Mouse (Mus musculus) thymus, adult 2 months (tissue): ENCODE measurements around the gene 9230112D13Rik. TPM values are rescaled to one million over a fixed set of nuclear protein-coding genes. Genes with fewer than 3 reads are reported as not detected.
A peak's percentile ranks its signal among the peaks of the same experiment; 100 is the strongest.

Experiments
- DNase-seq: peaks from one replicate; pipeline ENCODE4 v3.0.0; 2021
- H3K27ac ChIP-seq: fragments of 200-500 bp; 2 replicates; pipeline ENCODE4 v1.5.1; 2012; ENCODE audit warnings: low read length, control low read depth; ENCODE audit not compliant: control insufficient read depth, insufficient read depth
- H3K27me3 ChIP-seq: fragments of 200-500 bp; 2 replicates; pipeline ENCODE4 v1.6.1; 2012; ENCODE audit warnings: mild to moderate bottlenecking, low read length, moderate library complexity, mixed read lengths; ENCODE audit not compliant: control insufficient read depth, insufficient read depth
- H3K36me3 ChIP-seq: fragments of 200-500 bp; 2 replicates; pipeline ENCODE4 v1.6.1; 2012; ENCODE audit warnings: mild to moderate bottlenecking, low read length, moderate library complexity; ENCODE audit not compliant: control insufficient read depth, insufficient read depth
- H3K4me1 ChIP-seq: fragments of 200-500 bp; replicated peaks from 2 replicates; pipeline ENCODE4 v1.6.1; 2012; ENCODE audit warnings: low read length; ENCODE audit not compliant: control insufficient read depth, insufficient read depth
- H3K4me3 ChIP-seq: fragments of 200-500 bp; 2 replicates; pipeline ENCODE4 v1.5.1; 2012; ENCODE audit warnings: mild to moderate bottlenecking, low read length, control low read depth, moderate library complexity; ENCODE audit not compliant: control insufficient read depth, insufficient read depth
- CTCF ChIP-seq: fragments of 200-500 bp; IDR thresholded peaks from 2 replicates; pipeline ENCODE4 v1.5.1; 2012; ENCODE audit warnings: mild to moderate bottlenecking, control low read depth, low read length, moderate library complexity, borderline replicate concordance; ENCODE audit not compliant: control insufficient read depth, poor library complexity, insufficient read depth; ENCODE audit errors: extremely low read depth
- POLR2A ChIP-seq: fragments of 200-500 bp; IDR thresholded peaks from 2 replicates; pipeline ENCODE4 v1.6.1; 2012; ENCODE audit warnings: mild to moderate bottlenecking, low read length, control low read depth, moderate library complexity; ENCODE audit not compliant: control insufficient read depth, poor library complexity, insufficient read depth; ENCODE audit errors: extremely low read depth
- WGBS: fragments of 180-500 bp; shearing (Covaris S2); methylation state at CpG from one replicate; pipeline ENCODE4 v1.1.7; 2018; 5-methylcytosine and 5-hydroxymethylcytosine counted together
- polyA plus RNA-seq: library from polyadenylated mRNA; depleted of rRNA; stranded (reverse); fragments of >200 nt; gene quantifications from 2 replicates; pipeline ENCODE4 v1.2.3, GENCODE M21; 2012

The 9230112D13Rik gene
- polyA plus RNA-seq, 1 experiment = not detected

DNA sequence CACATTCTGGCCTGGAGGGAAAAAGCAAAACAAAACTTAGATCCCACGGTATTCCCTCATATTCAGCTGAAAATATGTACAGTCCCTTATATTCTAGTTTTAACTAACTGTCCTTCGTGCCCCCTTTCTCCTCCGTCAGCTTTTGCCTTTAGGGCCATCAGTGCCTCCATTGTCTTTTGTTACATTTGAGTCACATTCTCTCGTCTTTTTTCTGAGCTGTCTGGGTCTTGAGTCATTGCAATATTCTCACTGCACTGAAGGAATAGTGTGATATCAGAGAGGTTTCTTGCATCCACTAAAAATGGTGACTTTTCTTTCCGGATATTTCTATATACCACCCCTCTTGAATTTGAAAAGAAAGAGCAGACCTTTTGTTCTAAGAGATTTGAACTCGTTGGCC, 18.8 kb downstream of the 9230112D13Rik start:
- peaks cover 23% of the 10 kb centered on the region for H3K27me3 ChIP-seq
- no peaks in the 10 kb centered on the region for H3K36me3 ChIP-seq
- H3K4me1 ChIP-seq = peaks cover 11% of the 10 kb centered on the region
- H3K4me3 ChIP-seq = no peak overlapping the region
- no peak overlapping the region for H3K27ac ChIP-seq
- no peak for DNase-seq
- no peak for TF ChIP-seq CTCF
- TF ChIP-seq POLR2A = no peak
- WGBS = 77% methylated on average over 6 of the region's 6 CpGs

DNA sequence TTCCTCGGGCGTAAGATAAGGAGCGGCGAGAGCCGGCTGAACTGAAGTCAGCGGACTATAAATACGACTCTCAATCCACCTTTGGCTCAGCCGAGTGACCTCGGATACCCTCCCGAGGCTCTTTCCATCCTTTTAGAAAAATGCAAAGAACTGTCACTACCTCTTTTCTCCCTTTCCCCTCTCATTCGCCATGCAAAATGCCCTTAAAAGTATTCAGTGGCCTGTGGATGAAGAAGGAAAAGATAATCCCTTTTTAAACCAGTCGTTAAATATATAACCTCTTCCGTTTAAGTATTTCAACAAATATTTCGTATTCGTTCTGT, 19.3 kb downstream of the 9230112D13Rik start, which contains the start of gene Bmpr1a:
Gene Bmpr1a (minus strand): TSS at position 17 of the 323 bp plus-strand sequence.
- no peaks in the 10 kb centered on the region for H3K36me3 ChIP-seq
- 19% methylated on average over 15 of the region's 15 CpGs for WGBS
- no peak for TF ChIP-seq POLR2A
- TF ChIP-seq CTCF = no peak
- peaks cover 23% of the 10 kb centered on the region for H3K27me3 ChIP-seq
- no peak within 1 kb of the TSS for H3K27ac ChIP-seq
- H3K4me1 ChIP-seq = peaks cover 11% of the 10 kb centered on the region
- no peak for DNase-seq
- peak within 1 kb of the TSS; percentile 71 for H3K4me3 ChIP-seq

DNA sequence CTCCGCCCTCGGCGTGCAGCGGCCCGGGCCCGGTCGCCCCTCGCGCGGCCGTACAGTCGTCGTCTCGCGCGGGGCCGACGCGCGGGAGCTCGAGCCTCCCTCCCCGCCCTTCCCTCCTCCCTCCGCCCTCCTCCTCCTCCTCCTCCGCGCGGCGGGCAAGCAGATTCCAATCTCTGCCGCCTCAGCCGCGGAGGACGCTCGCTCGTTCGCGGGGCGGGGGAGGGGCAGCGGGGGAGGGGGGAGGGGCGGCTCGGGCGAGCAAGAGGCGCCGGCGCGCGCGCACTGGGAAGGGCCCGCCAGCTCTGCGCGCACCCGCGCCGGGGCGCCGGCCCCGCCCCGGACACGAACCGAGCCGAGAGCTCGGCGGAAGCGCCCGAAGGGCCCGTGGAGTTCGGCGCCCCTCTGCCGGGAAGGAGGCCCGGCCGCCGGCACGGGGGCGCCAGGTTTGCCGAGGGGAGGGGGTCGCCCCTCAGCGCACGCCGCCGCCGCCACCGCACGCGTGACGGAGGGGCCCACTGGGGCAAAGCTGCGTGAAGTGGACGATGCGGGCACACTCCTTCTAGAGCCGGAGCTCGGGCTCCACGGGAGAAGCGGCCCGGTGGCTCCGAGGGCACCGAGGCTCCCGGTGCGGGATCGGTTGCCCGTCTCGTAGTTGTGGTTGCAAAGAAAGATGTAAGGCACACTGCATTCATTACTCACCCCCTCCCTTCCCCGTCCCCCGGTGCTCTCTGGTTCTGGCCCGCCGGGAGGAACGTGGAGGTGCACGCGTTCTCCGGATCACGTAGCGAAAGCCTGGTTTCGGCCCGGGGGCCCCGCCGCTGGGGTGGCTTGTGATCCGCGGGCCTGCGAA, 19.9 kb downstream of the 9230112D13Rik start:
- DNase-seq = peak; percentile 80
- under 1% methylated on average over 106 of the region's 115 CpGs for WGBS
- peaks cover 23% of the 10 kb centered on the region for H3K27me3 ChIP-seq
- TF ChIP-seq POLR2A = no peak
- TF ChIP-seq CTCF = no peak
- no peak overlapping the region for H3K27ac ChIP-seq
- H3K36me3 ChIP-seq = no peaks in the 10 kb centered on the region
- H3K4me3 ChIP-seq = peak overlapping the region; percentile 71
- peaks cover 11% of the 10 kb centered on the region for H3K4me1 ChIP-seq

DNA sequence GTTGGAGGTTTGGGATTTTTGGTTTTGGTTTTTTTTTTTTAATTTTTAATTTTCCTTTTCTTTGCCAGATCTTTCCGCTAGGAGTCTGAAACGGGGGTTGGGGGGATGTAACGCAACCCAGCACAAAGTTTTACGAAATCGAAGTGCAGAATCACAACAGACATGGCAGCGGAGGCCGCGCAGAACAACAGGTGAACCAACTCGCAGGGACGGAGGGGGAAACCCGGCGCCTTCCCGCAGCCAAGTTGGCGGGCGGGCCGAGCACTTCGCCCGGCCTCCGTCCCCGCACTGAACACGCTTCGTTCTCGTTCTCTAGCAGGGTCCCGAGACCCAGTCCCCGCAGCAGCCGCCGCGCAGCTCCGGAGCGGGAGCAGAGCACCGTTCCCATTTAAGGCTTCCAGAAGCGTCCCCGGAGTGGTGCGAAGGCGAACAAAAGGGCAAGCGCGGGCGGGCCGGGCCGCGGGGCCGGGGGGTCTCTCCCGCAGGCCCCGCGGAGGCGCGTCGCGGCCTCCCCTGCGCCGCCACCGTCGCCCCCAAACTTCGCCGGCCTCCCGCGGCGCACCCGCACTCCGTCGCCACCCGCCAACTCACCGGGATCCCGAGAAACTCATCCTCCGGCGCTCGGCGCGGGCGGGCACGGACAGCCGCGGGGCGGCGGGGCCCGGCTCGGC, 20.7 kb downstream of the 9230112D13Rik start:
- no peak overlapping the region for H3K27ac ChIP-seq
- H3K4me3 ChIP-seq = peak overlapping the region; percentile 47
- peak; percentile 32 for DNase-seq
- TF ChIP-seq CTCF (no peak), POLR2A (no peak)
- peaks cover 23% of the 10 kb centered on the region for H3K27me3 ChIP-seq
- WGBS = 1% methylated on average over 77 of the region's 77 CpGs
- H3K36me3 ChIP-seq = no peaks in the 10 kb centered on the region
- peaks cover 11% of the 10 kb centered on the region for H3K4me1 ChIP-seq

DNA sequence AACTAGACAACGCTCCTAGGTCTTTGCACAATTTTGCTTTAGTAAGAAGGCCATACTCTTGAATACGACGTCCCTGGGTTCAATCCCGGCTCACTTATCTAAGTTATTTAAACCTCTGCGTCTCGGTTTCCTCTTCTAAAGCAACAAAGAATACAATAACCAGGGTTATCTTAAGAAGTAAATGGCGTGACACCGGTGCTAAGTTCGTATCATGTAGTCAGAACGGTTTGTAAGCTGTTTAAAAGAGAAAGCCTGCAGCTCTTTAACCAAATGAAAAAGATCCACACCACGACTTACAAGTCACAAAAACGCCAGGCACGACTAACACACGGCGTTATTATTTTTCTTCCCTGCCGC, 21.2 kb downstream of the 9230112D13Rik start:
- no peak overlapping the region for H3K4me3 ChIP-seq
- no peak for DNase-seq
- TF ChIP-seq CTCF (no peak), POLR2A (no peak)
- no peak overlapping the region for H3K27ac ChIP-seq
- no peaks in the 10 kb centered on the region for H3K36me3 ChIP-seq
- H3K27me3 ChIP-seq = peaks cover 23% of the 10 kb centered on the region
- 3% methylated on average over 16 of the region's 16 CpGs for WGBS
- peaks cover 11% of the 10 kb centered on the region for H3K4me1 ChIP-seq

DNA sequence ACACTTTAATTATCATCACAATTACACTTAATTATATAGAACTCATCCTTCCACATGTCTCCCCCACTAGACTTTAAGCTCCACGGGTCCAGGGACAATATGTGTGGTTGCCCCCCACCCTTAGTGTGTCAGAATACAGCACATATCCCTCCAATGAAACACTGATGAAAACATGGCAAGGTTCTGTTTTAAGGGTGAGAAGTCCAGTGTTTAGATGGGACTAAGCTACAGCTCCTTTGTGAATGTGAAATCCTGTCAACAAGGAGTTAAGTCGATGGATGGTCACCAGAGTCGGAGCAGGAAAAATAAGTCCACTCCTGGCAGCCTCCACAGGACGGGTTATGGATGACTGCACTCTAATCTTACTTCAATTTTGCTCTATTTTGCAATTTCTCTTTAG, 22.3 kb downstream of the 9230112D13Rik start:
- peaks cover 11% of the 10 kb centered on the region for H3K4me1 ChIP-seq
- no peaks in the 10 kb centered on the region for H3K36me3 ChIP-seq
- no peak overlapping the region for H3K27ac ChIP-seq
- DNase-seq = no peak
- no peak overlapping the region for H3K4me3 ChIP-seq
- no peak for TF ChIP-seq POLR2A
- TF ChIP-seq CTCF = no peak
- peaks cover 21% of the 10 kb centered on the region for H3K27me3 ChIP-seq
- 39% methylated on average over 4 of the region's 4 CpGs for WGBS

DNA sequence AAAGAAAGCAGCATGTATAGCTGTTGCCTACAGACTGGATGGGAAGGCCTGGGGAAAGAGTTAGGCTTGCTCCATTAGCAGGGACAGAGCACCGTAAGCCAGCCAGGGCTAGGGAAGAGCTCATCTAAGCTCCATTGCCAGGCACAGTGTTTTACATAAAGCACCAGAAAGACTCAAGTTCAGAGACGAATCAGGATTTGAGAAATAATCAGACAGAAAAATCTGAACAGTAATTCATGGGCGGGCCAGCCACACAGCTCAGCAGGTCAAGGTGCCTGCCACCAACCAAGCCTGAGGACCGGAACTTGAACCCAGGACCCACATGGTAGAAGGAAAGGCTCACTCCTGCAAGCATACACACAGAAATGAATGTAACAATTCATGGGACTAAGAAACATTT, 22.9 kb downstream of the 9230112D13Rik start:
- peaks cover 20% of the 10 kb centered on the region for H3K27me3 ChIP-seq
- H3K27ac ChIP-seq = no peak overlapping the region
- H3K4me3 ChIP-seq = no peak overlapping the region
- no peak for DNase-seq
- 85% methylated on average over 4 of the region's 4 CpGs for WGBS
- H3K36me3 ChIP-seq = no peaks in the 10 kb centered on the region
- peaks cover 11% of the 10 kb centered on the region for H3K4me1 ChIP-seq
- TF ChIP-seq POLR2A = no peak
- no peak for TF ChIP-seq CTCF
